Mouse (Mus musculus) forelimb bud, embryonic 11.5 days (tissue): ENCODE measurements at regions not wholly inside any gene's neighbourhood (a gene's known extent, or its start where the extent isn't known, plus 50 kb on each side); places are given as distances from the start of the nearest gene placed in this dataset.

Experiments used
- DNase-seq: peaks from one replicate; pipeline ENCODE4 v3.0.0-alpha.2; 2012; ENCODE audit warnings: low read depth, low spot score

GRCm38 (mm10) chrX:167098914-167099313 is 110.2 kb downstream of the Tmsb4x start:
- no peak for DNase-seq

DNA sequence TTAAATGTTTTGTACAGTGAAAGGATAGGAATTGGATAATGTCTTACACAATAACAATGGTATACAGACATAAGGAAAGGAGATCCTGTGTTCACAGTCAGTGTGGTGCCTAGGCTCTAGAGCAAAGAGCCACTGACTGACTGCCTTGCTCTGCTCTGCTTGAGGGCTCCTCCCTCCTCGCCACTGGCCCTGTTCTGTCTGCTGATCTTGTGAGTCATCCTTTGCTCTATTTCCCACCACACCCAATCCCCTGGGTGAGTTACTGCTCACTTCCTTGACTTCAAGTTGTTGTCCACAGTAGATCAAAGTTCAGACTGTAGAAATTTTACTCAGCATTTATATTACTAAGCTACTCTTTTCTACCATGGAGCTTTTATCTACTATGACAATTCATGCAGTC is 117.3 kb downstream of the Tmsb4x start:
- DNase-seq, result no peak

GRCm38 (mm10) chrX:167088930-167089329 is 120.2 kb downstream of the Tmsb4x start:
- DNase-seq, result no peak

DNA sequence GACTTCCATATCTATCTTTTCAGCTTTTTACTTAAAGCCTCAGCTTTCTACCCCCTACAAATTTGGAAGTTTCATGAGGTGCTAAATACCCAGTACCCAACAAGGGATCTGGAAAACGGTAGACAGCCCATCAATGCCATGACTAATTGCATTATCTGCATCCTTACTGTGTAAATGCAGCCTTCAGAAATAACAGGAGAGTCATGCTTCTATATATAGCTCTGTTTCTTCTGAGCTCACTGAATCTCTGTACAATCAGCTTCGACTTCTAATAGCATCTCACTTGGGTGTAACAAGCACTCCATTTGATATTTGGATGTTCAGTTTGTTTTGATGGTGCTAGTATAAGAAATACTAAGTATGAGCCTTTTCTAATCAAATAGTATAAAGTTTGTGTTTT is 120.7 kb downstream of the Tmsb4x start:
- DNase-seq, result no peak

DNA sequence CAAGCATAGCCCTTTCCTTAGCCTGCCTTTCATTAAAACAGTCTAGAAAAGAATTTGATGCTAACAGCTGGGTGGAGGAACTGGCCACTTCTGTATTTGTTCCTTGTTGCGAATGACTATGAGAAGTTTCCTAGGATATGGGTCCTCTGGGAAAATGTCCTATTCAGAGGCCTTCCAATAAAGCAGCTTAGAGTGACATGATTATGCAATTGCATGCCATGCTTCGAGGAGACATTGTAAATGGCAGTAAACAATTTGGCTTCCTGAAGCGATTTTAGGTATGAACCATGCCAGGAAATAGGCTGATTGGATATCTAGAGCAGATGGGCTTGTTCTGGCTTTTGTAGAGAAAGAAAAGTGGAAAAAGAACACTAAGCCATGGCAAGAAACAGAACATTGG is 128.3 kb downstream of the Tmsb4x start:
- no peak for DNase-seq

GRCm38 (mm10) chrX:167069075-167069474 is 140.0 kb downstream of the Tmsb4x start:
- no peak for DNase-seq

DNA sequence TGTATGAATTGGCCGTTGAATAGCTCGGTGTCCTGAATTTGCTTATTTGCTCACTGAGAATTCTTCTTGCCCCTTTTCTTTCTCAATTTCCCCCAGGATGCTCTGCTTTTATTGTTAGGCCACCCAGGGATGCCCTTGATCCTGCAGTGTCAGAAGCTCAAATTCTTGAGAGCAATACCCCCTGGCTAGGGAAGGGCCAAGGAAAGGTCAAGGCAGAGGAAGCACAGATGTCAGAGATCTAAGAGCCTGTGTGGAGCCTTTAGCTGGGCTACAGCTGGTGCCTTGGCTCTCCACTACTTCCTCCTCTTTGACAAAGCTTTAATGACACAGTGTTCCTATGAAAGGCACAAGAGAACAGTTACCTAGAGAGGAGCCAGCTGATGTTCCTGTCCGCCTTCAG is 141.2 kb downstream of the Tmsb4x start:
- no peak for DNase-seq

DNA sequence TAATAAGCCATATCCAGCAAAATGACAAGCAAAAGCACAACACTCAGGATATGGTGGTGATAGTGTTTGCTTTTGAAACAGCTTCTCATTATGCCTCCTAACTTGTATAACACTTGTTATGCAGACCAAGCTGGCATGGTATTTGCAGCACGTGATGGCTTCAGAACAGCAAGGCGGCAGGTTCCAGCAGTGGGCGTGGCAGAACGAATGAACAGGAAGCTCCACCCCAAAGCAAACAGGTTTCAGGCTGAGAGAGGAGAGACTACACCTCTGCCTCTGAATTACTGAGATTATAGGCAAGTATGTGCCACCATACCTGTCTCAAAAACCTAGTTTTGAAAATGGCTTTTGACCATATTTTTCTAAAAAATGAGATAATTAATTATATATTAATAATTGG is 145.2 kb downstream of the Tmsb4x start:
- DNase-seq, result no peak

DNA sequence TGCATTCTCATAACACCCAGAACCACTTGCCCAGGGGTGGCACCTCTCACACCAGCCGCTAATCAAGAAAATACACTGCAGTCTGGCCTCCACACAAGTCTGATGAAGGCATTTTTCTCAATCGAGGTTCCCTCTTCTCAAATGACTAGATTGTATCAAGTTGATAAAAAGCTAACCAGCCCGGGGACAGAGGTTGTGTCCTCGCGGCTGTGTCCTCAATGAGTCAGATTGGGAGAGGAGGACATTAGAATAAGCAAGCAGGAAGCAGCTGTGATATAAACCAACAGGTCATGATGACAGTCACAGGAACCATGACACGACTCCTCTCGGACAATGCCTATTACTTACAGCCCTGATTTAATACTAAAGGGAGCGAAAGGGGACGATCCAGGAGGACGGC is 156.7 kb downstream of the Tmsb4x start:
- no peak for DNase-seq

GRCm38 (mm10) chrX:167050066-167050465 is 159.0 kb downstream of the Tmsb4x start:
- DNase-seq, result no peak

GRCm38 (mm10) chrX:167049191-167049968 is 159.7 kb downstream of the Tmsb4x start:
- DNase-seq, result no peak

- DNase-seq, result no peak
These were observed 171.1 kb downstream of the Tmsb4x start for GRCm38 (mm10) chrX:167037971-167038370.

DNA sequence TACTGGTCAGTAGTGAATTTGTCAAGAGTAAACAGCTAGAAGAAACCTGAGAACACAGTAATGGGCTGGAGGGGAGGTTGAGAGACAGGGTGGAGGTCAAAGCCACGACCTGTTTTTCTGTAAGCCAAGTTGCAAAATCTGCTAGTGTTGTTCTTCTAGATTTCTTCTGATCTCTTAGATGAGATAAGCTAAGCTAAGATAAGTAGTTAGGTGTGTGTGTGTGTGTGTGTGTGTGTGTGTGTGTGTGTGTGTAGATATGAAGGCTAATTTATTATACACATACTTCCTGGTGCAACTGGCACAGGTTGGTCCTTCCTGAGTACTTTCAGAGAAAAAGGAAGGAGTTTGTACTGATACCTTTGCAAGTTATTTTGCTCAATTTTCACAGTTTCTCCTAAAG is 172.8 kb downstream of the Tmsb4x start:
- DNase-seq, result no peak

- no peak for DNase-seq
These were observed 173.5 kb downstream of the Tmsb4x start for GRCm38 (mm10) chrX:167035639-167036038.

GRCm38 (mm10) chrX:167033091-167033490 is 176.0 kb downstream of the Tmsb4x start:
- no peak for DNase-seq

- no peak for DNase-seq
These were observed 176.5 kb downstream of the Tmsb4x start for GRCm38 (mm10) chrX:167032586-167032985.

GRCm38 (mm10) chrX:167031543-167031942 is 177.6 kb downstream of the Tmsb4x start:
- no peak for DNase-seq

GRCm38 (mm10) chrX:167015602-167016001 is 193.5 kb downstream of the Tmsb4x start:
- no peak for DNase-seq

- DNase-seq, result no peak
These were observed 194.8 kb downstream of the Tmsb4x start for GRCm38 (mm10) chrX:167014322-167014721.

DNA sequence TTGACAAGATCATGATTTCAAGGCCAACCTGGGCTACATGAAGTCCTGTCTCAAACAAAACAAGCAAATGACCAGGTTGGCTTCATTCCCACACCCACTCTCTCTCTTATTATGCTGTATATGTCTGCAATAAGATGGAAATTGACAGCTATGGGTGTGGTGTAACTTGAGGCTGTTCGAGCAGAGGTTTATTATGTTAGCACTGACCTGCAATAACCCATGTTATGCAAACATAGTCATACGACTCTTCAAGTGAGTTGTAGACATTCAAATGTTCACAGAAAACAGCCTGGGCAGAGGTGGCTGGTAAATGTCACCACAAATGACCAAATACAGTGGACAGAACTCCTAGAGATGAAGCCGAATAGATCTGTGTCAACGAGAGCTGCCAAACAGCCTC is 196.2 kb downstream of the Tmsb4x start:
- no peak for DNase-seq

GRCm38 (mm10) chrX:167011977-167012542 is 197.1 kb downstream of the Tmsb4x start:
- DNase-seq, result no peak

GRCm38 (mm10) chrX:166995855-166996254 is 213.3 kb downstream of the Tmsb4x start:
- DNase-seq, result no peak

DNA sequence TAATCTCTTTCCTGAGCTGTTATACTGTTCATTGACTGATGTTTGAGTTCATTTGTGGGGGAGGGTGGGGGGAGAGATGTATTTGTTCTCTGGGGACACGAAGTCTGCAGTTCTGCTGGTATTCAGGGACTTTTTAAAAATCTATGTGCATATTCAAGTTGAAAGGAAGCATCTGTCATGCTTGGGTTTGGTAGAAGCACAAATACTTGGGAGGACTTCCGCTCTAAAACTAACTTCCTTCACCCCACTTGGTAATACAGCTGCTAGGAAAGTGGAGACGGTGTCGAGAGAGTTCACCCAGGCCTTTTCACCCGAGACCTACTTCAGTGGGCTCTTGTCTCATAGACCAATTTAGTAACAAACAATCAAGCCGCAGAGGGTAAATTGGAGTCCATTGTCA is 228.1 kb downstream of the Tmsb4x start:
- no peak for DNase-seq

DNA sequence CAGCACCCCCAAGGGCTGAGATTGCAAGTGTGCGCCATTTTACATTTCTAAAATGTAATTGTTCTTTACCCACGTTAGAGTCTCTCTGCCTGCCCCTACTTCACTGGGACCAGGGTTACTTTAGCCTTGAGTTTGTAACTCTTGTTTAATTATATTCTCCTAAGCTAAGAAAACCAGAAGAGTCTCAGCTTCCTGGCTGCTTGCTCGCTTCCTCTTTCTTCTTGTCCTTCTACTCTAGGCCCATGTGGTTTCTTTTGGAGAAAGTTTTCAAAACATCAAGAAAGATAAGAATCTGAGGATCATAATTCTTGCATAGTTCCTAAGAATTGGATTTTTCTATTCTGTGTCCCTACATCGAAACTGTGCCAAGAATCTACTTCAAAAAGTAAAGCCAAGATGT is 228.6 kb downstream of the Tmsb4x start:
- no peak for DNase-seq
